Mouse (Mus musculus) heart, postnatal 0 days (tissue): ENCODE measurements around the gene Bicral.

Experiments
- CTCF ChIP-seq: IDR thresholded peaks from 2 replicates; pipeline ENCODE4 v1.5.1; 2016; ENCODE audit warnings: antibody characterized with exemption, control low read depth, low read depth
- EP300 ChIP-seq: IDR thresholded peaks from 2 replicates; pipeline ENCODE4 v1.6.1; 2016; ENCODE audit warnings: antibody characterized with exemption, low read depth

DNA sequence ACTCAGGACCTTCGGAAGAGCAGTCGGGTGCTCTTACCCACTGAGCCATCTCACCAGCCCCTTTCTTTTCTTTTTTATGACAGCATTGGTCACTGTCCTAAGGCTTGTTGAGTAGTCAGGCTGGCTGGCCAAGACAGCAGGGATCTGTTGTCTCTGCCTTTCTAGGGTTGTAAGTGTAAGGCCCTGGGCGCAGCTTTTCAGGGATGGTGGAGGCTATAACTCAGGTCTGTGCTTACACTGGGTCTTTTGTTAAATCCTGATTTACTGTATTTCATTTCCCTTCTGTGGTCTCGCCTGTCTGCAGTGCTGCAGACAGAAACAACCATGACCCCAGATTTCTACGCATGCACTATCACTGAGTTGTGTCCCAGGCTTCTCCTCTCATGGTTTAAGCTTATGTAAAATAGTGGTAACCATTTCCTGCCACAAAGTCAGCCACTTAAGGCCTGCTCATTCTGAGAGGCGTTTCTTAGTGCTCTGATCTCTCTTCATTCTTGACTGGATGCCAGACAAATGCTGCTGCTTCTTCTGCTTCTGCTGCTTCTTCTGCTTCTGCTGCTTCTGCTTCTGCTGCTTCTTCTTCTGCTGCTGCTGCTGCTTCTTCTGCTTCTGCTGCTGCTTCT is 23.1 kb downstream of the Bicral start:
- TF ChIP-seq CTCF (no peak), EP300 (no peak)
